Mouse (Mus musculus) heart, embryonic 11.5 days (tissue): ENCODE measurements around the gene Ampd3. TPM values are rescaled to one million over a fixed set of nuclear protein-coding genes. Genes with fewer than 3 reads are reported as not detected.

Source experiments
- microRNA-seq: library from miRNA; unstranded; fragments of <30 nt; microRNA quantifications from one replicate; pipeline ENCODE4, GENCODE M21; 2016; ENCODE audit warnings: borderline number of aligned reads
- polyA plus RNA-seq: library from polyadenylated mRNA; unstranded; fragments of >200 nt; fragmentation: Nextera tagmentation; extraction: Ambion mirVana; gene quantifications from 2 replicates; pipeline ENCODE4 v1.2.1, GENCODE M21; 2014

Ampd3 gene
- polyA plus RNA-seq, 1 experiment from 2014 or later, result 8.9 TPM

Small RNA genes lying within 50 kb of the gene (microRNA-seq; reads per million reads assigned to microRNA genes)
- not detected for gene Gm47282

Other genes with a start within 250 kb of the Ampd3 start
- gene Sbf2, start 153.3 kb upstream of the Ampd3 start, polyA plus RNA-seq, result 29.0 and 35.4 TPM in 2 replicates
- 13.0 and 14.9 TPM in 2 replicates for gene Adm, start 140.5 kb upstream of the Ampd3 start, polyA plus RNA-seq
- 34.1 and 35.5 TPM in 2 replicates for gene Rnf141, start 76.3 kb downstream of the Ampd3 start, polyA plus RNA-seq
- gene Lyve1, start 95.0 kb downstream of the Ampd3 start, polyA plus RNA-seq, result 3.1 and 3.4 TPM in 2 replicates
- gene Mrvi1, start 214.3 kb downstream of the Ampd3 start, polyA plus RNA-seq, result 6.6 and 7.4 TPM in 2 replicates